Mouse (Mus musculus) midbrain, embryonic 12.5 days (tissue): Measurements from ENCODE around the gene Hist1h2bf. TPM values are rescaled to one million over a fixed set of nuclear protein-coding genes. Genes with fewer than 3 reads are reported as not detected.
A peak's percentile ranks its signal among the peaks of the same experiment; 100 is the strongest.
"Not testable (repeated sequence)": the region's sequence is repeated elsewhere in the genome, so short reads cannot be mapped to it uniquely, and the experiment has no call there.

Experiments used
- ATAC-seq: fragments of 200-750 bp; cut with Nextera tagmentation; 2 replicates; pipeline ENCODE4 v1.8.0; 2017; ENCODE audit warnings: low read depth, moderate TSS enrichment, moderate library complexity; ENCODE audit not compliant: low FRiP score
- H3K27ac ChIP-seq: fragments of 300-500 bp; sonication (generic); replicated peaks from 2 replicates; pipeline ENCODE4 v1.5.1; 2016; ENCODE audit warnings: mild to moderate bottlenecking
- H3K27me3 ChIP-seq: fragments of 300-500 bp; sonication (generic); 2 replicates; pipeline ENCODE4 v1.6.1; 2016; ENCODE audit warnings: mild to moderate bottlenecking
- H3K36me3 ChIP-seq: fragments of 300-500 bp; sonication (generic); 2 replicates; pipeline ENCODE4 v1.6.1; 2016
- H3K4me1 ChIP-seq: fragments of 300-500 bp; sonication (generic); 2 replicates; pipeline ENCODE4 v1.6.1; 2016
- H3K4me2 ChIP-seq: fragments of 300-500 bp; sonication (generic); replicated peaks from 2 replicates; pipeline ENCODE4 v1.6.1; 2016; ENCODE audit warnings: mild to moderate bottlenecking, moderate library complexity
- H3K4me3 ChIP-seq: fragments of 300-500 bp; sonication (generic); 2 replicates; pipeline ENCODE4 v1.5.1; 2016; ENCODE audit warnings: mild to moderate bottlenecking
- H3K9ac ChIP-seq: fragments of 300-500 bp; sonication (generic); replicated peaks from 2 replicates; pipeline ENCODE4 v1.6.1; 2016; ENCODE audit warnings: mild to moderate bottlenecking, moderate library complexity
- H3K9me3 ChIP-seq: fragments of 300-500 bp; sonication (generic); 2 replicates; pipeline ENCODE4 v1.6.1; 2016; ENCODE audit warnings: mild to moderate bottlenecking
- WGBS: fragments of 180-500 bp; shearing (Covaris S2); methylation state at CpG from one replicate; pipeline ENCODE4 v1.1.7; 2016; 5-methylcytosine and 5-hydroxymethylcytosine counted together
- polyA plus RNA-seq: library from polyadenylated mRNA; unstranded; fragments of >200 nt; fragmentation: Nextera tagmentation; extraction: Ambion mirVana; gene quantifications from 2 replicates; pipeline ENCODE4 v1.2.1, GENCODE M21; 2016

Hist1h2bf gene
- polyA plus RNA-seq, 1 experiment from 2014 or later = 4.5 TPM

- H3K27ac ChIP-seq = peak within 1 kb of the TSS; percentile 98
- H3K9ac ChIP-seq = peak within 1 kb of the TSS; percentile 56
- H3K4me1 ChIP-seq, H3K27me3 ChIP-seq, H3K9me3 ChIP-seq, H3K36me3 ChIP-seq: not testable (repeated sequence)
- WGBS = under 1% methylated on average over 59 of the region's 67 CpGs
- peak within 1 kb of the TSS; percentile 78 for H3K4me2 ChIP-seq
- ATAC-seq = peak; percentile 98
- H3K4me3 ChIP-seq = peak within 1 kb of the TSS; percentile 46
These were observed 11.9 kb downstream of the Hist1h2bf start, which contains the start of gene Hist1h3e for GRCm38 (mm10) chr13:23561883-23562659. Hist1h3e (minus strand) TSS chr13:23562369.

- not testable (repeated sequence) for H3K9me3 ChIP-seq, ATAC-seq, H3K4me1 ChIP-seq, H3K27me3 ChIP-seq, H3K36me3 ChIP-seq
- peak overlapping the region; percentile 49; the same call in 1 of the 2 replicates for H3K9ac ChIP-seq
- peak overlapping the region; percentile 98 for H3K27ac ChIP-seq
- peak overlapping the region; percentile 46 for H3K4me3 ChIP-seq
- peak overlapping the region; percentile 78 for H3K4me2 ChIP-seq
- WGBS = 0% methylated on average over 2 of the region's 5 CpGs
These were observed 12.5 kb downstream of the Hist1h2bf start for GRCm38 (mm10) chr13:23561531-23561882.

GRCm38 (mm10) chr13:23560699-23561098 is 13.3 kb downstream of the Hist1h2bf start:
- Histone ChIP-seq H3K27ac (peak overlapping the region; percentile 65), H3K4me2 (peak overlapping the region; percentile 26)
- H3K9ac ChIP-seq, H3K9me3 ChIP-seq, ATAC-seq, H3K36me3 ChIP-seq, H3K4me1 ChIP-seq, H3K4me3 ChIP-seq, H3K27me3 ChIP-seq: not testable (repeated sequence)
- whole genome bisulfite sequencing = 12% methylated on average over 2 of the region's 2 CpGs

- H3K4me2 ChIP-seq = peak overlapping the region; percentile 98; the same call in 1 of the 2 replicates
- H3K4me3 ChIP-seq = no peak overlapping the region
- H3K36me3 ChIP-seq = no peaks in the 10 kb centered on the region
- no peaks in the 10 kb centered on the region for H3K27me3 ChIP-seq
- peaks cover 20% of the 10 kb centered on the region for H3K4me1 ChIP-seq
- no peak overlapping the region for H3K9ac ChIP-seq
- 68% methylated on average over 3 of the region's 3 CpGs for WGBS
- H3K9me3 ChIP-seq = no peaks in the 10 kb centered on the region
- H3K27ac ChIP-seq = peak overlapping the region; percentile 97; the same call in 1 of the 2 replicates
- no peak for ATAC-seq
These were observed 17.1 kb downstream of the Hist1h2bf start for GRCm38 (mm10) chr13:23556906-23557305.

GRCm38 (mm10) chr13:23555839-23556416 is 18.1 kb downstream of the Hist1h2bf start:
- Histone ChIP-seq H3K9ac (peak overlapping the region; percentile 75), H3K27me3 (no peaks in the 10 kb centered on the region), H3K36me3 (no peaks in the 10 kb centered on the region), H3K4me1 (peaks cover 20% of the 10 kb centered on the region), H3K4me2 (peak overlapping the region; percentile 98), H3K4me3 (peak overlapping the region; percentile 59), H3K9me3 (no peaks in the 10 kb centered on the region), H3K27ac (peak overlapping the region; percentile 97)
- peak; percentile 76 for ATAC-seq
- under 1% methylated on average over 18 of the region's 18 CpGs for WGBS

GRCm38 (mm10) chr13:23554925-23555838 is 18.8 kb downstream of the Hist1h2bf start:
- Histone ChIP-seq H3K36me3 (no peaks in the 10 kb centered on the region), H3K4me3 (peak overlapping the region; percentile 59), H3K9ac (peak overlapping the region; percentile 75), H3K27ac (peak overlapping the region; percentile 97), H3K4me1 (peaks cover 22% of the 10 kb centered on the region), H3K27me3 (no peaks in the 10 kb centered on the region), H3K4me2 (peak overlapping the region; percentile 98), H3K9me3 (no peaks in the 10 kb centered on the region)
- under 1% methylated on average over 54 of the region's 54 CpGs for WGBS
- ATAC-seq = peak; percentile 86

- peak overlapping the region; percentile 98 for H3K4me2 ChIP-seq
- no peak for ATAC-seq
These were observed 19.6 kb downstream of the Hist1h2bf start for GRCm38 (mm10) chr13:23554393-23554792.

GRCm38 (mm10) chr13:23552962-23553361 is 21.0 kb downstream of the Hist1h2bf start, which contains the start of gene Hist1h1d:
Hist1h1d (plus strand) TSS chr13:23553262.
- Histone ChIP-seq H3K9ac (no peak within 1 kb of the TSS), H3K4me3 (no peak within 1 kb of the TSS), H3K4me1 (peaks cover 22% of the 10 kb centered on the region), H3K27ac (peak within 1 kb of the TSS; percentile 97), H3K27me3 (no peaks in the 10 kb centered on the region), H3K9me3 (no peaks in the 10 kb centered on the region), H3K36me3 (no peaks in the 10 kb centered on the region), H3K4me2 (peak within 1 kb of the TSS; percentile 98)
- ATAC-seq = no peak

More at GRCm38 (mm10) chr13:23554393-23554792, 19.6 kb downstream of the Hist1h2bf start:
- Histone ChIP-seq H3K9me3 (no peaks in the 10 kb centered on the region), H3K27me3 (no peaks in the 10 kb centered on the region), H3K9ac (peak overlapping the region; percentile 75; the same call in 1 of the 2 replicates), H3K36me3 (no peaks in the 10 kb centered on the region), H3K27ac (peak overlapping the region; percentile 97), H3K4me3 (peak overlapping the region; percentile 59), H3K4me1 (peaks cover 22% of the 10 kb centered on the region)
- 26% methylated on average over 9 of the region's 9 CpGs for WGBS

DNA sequence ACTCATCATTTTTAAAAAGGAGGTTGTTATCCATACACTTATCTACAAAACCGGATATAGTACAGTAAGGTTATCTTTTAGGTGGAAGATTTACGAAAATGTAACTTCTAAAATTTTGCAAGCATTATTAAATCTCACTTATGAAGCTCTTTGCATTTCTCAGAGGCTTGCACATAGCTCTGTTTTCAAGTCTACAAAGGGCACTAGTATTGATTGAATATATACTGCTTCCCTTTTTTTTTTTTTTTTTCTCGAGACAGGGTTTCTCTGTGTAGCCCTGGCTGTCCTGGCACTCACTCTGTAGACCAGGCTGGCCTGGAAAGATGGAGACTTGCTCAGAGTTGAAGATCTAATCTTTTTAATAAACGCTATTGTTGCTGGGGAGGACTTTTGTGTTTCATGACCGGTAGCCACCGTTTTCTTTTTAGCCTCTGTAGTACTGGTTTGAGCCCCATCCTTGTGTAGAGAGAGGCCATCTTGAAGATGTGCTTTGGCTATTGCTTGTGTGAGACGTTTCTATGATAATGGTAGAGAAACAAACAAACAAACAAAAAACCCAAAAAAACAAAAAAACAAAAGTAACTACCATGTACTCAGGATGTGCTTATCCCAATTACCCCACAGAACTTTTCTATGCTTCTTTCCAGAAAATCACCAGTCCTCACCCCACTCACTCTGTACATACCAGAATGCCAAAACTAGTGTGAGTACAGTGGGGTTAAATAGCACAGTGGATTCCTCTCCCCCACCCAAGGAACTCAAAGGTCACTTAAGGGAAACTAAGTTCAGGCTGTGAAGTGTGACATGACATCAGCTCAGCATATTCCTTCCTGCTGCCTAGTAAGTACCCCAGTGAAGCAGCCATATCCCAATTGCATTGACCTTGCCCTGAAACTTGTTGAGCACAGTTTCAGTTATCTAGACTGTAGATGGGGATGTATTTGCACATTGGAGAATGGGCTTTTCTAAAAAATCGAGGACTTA is 21.8 kb downstream of the Hist1h2bf start:
- 51% methylated on average over 8 of the region's 8 CpGs for WGBS
- no peak for ATAC-seq
- Histone ChIP-seq H3K9me3 (no peaks in the 10 kb centered on the region), H3K4me2 (peak overlapping the region; percentile 58), H3K9ac (no peak overlapping the region; the same call in 1 of the 2 replicates), H3K27ac (peak overlapping the region; percentile 89), H3K4me3 (peak overlapping the region; percentile 45), H3K4me1 (peaks cover 22% of the 10 kb centered on the region), H3K36me3 (no peaks in the 10 kb centered on the region), H3K27me3 (no peaks in the 10 kb centered on the region)

- peaks cover 17% of the 10 kb centered on the region for H3K4me1 ChIP-seq
- H3K4me2 ChIP-seq = peak within 1 kb of the TSS; percentile 58
- H3K9ac ChIP-seq = peak within 1 kb of the TSS; percentile 53
- H3K27ac ChIP-seq = peak within 1 kb of the TSS; percentile 89
- peak; percentile 86 for ATAC-seq
- not testable (repeated sequence) for H3K36me3 ChIP-seq, H3K9me3 ChIP-seq, H3K27me3 ChIP-seq
- under 1% methylated on average over 47 of the region's 47 CpGs for WGBS
- peak within 1 kb of the TSS; percentile 45 for H3K4me3 ChIP-seq
These were observed 22.7 kb downstream of the Hist1h2bf start, which contains the start of gene Hist1h4f for GRCm38 (mm10) chr13:23551146-23551834. Hist1h4f (minus strand) TSS chr13:23551648.
